Mouse (Mus musculus): ENCODE results near the gene Cox6b2. TPM values are rescaled to one million over a fixed set of nuclear protein-coding genes. Genes with fewer than 3 reads are reported as not detected.

Gene Cox6b2
- polyA plus RNA-seq, 1 experiment from 2014 or later, result 32.5 TPM

GRCm38 (mm10) chr7:4732968-4733392, 19.9 kb downstream of the Cox6b2 start:
- no peak for ATAC-seq (ENCODE audit: low FRiP score)
- H3K9me3 ChIP-seq, result no peaks in the 10 kb centered on the region; the same call in 1 of the 2 replicates
- no peak overlapping the region for H3K4me3 ChIP-seq (replicated peaks)
- no peaks in the 10 kb centered on the region for H3K4me1 ChIP-seq
- H3K9ac ChIP-seq, result no peak overlapping the region
- H3K4me2 ChIP-seq, result no peak overlapping the region
- no peaks in the 10 kb centered on the region for H3K36me3 ChIP-seq (replicated peaks)
- H3K27ac ChIP-seq, result no peak overlapping the region
- WGBS, result 74% methylated on average over 6 of the region's 6 CpGs
- H3K27me3 ChIP-seq, result 0 out of 2 replicates have a peak, but pooled peaks cover 2% of the 10 kb centered on the region

- no peaks in the 10 kb centered on the region; the same call in 1 of the 2 replicates for H3K9me3 ChIP-seq
- 0 out of 2 replicates have a peak, but pooled peaks cover 2% of the 10 kb centered on the region for H3K27me3 ChIP-seq
- no peak overlapping the region for H3K4me3 ChIP-seq (replicated peaks)
- no peak for ATAC-seq (ENCODE audit: low FRiP score)
- H3K36me3 ChIP-seq (replicated peaks), result no peaks in the 10 kb centered on the region
- H3K4me1 ChIP-seq, result no peaks in the 10 kb centered on the region
- 87% methylated on average over 5 of the region's 5 CpGs for WGBS
- no peak overlapping the region for H3K9ac ChIP-seq
- H3K4me2 ChIP-seq, result no peak overlapping the region
- no peak overlapping the region for H3K27ac ChIP-seq
These were observed 21.8 kb downstream of the Cox6b2 start for GRCm38 (mm10) chr7:4731090-4731489.

- Histone ChIP-seq H3K9me3 (no peaks in the 10 kb centered on the region; the same call in 1 of the 2 replicates), H3K4me3 (replicated peaks) (no peak within 1 kb of the TSS), H3K4me2 (no peak within 1 kb of the TSS), H3K9ac (no peak within 1 kb of the TSS; the same call in 1 of the 2 replicates), H3K4me1 (no peaks in the 10 kb centered on the region; the same call in 1 of the 2 replicates), H3K27me3 (no peaks in the 10 kb centered on the region), H3K27ac (no peak within 1 kb of the TSS), H3K36me3 (replicated peaks) (no peaks in the 10 kb centered on the region)
- no peak for ATAC-seq (ENCODE audit: low FRiP score)
- WGBS, result 88% methylated on average over 7 of the region's 7 CpGs
These were observed 27.7 kb downstream of the Cox6b2 start, which contains the start of gene Tmem150b for GRCm38 (mm10) chr7:4725169-4725568. TSS of gene Tmem150b (minus strand) at chr7:4725249.

- Histone ChIP-seq H3K27ac (no peak overlapping the region), H3K36me3 (replicated peaks) (no peaks in the 10 kb centered on the region), H3K4me3 (replicated peaks) (no peak overlapping the region), H3K27me3 (no peaks in the 10 kb centered on the region), H3K4me2 (no peak overlapping the region), H3K9me3 (no peaks in the 10 kb centered on the region), H3K4me1 (no peaks in the 10 kb centered on the region; the same call in 1 of the 2 replicates), H3K9ac (no peak overlapping the region; the same call in 1 of the 2 replicates)
- ATAC-seq (ENCODE audit: low FRiP score), result no peak
- WGBS, result 98% methylated on average over 3 of the region's 3 CpGs
These were observed 28.5 kb downstream of the Cox6b2 start for GRCm38 (mm10) chr7:4724359-4724758.

GRCm38 (mm10) chr7:4723508-4723907, 29.4 kb downstream of the Cox6b2 start:
- WGBS, result 35% methylated on average over 12 of the region's 12 CpGs
- Histone ChIP-seq H3K27ac (no peak overlapping the region), H3K27me3 (no peaks in the 10 kb centered on the region), H3K9me3 (no peaks in the 10 kb centered on the region), H3K4me3 (replicated peaks) (0 out of 2 replicates have a peak overlapping the region, but pooled peaks have one; percentile 22), H3K36me3 (replicated peaks) (no peaks in the 10 kb centered on the region), H3K4me1 (no peaks in the 10 kb centered on the region; the same call in 1 of the 2 replicates), H3K9ac (peak overlapping the region; percentile 30; the same call in 1 of the 2 replicates), H3K4me2 (peak overlapping the region; percentile 51)
- ATAC-seq (ENCODE audit: low FRiP score), result 0 out of 2 replicates have a peak, but pooled peaks have one; percentile 27

GRCm38 (mm10) chr7:4719276-4719675, 33.6 kb downstream of the Cox6b2 start:
- no peak for ATAC-seq (ENCODE audit: low FRiP score)
- 91% methylated on average over 3 of the region's 3 CpGs for WGBS
- no peaks in the 10 kb centered on the region for H3K27me3 ChIP-seq

GRCm38 (mm10) chr7:4716955-4717354, 35.9 kb downstream of the Cox6b2 start:
- 77% methylated on average over 6 of the region's 6 CpGs for WGBS
- no peak for ATAC-seq (ENCODE audit: low FRiP score)
- H3K36me3 ChIP-seq (replicated peaks), result peaks cover 52% of the 10 kb centered on the region

More at GRCm38 (mm10) chr7:4719276-4719675, 33.6 kb downstream of the Cox6b2 start:
- H3K4me3 ChIP-seq (replicated peaks), result no peak overlapping the region
- no peak overlapping the region for H3K27ac ChIP-seq
- H3K36me3 ChIP-seq (replicated peaks), result peaks cover 29% of the 10 kb centered on the region
- H3K4me1 ChIP-seq, result no peaks in the 10 kb centered on the region; the same call in 1 of the 2 replicates
- H3K4me2 ChIP-seq, result no peak overlapping the region
- H3K9me3 ChIP-seq, result no peaks in the 10 kb centered on the region
- no peak overlapping the region for H3K9ac ChIP-seq

GRCm38 (mm10) chr7:4712594-4712993, 40.3 kb downstream of the Cox6b2 start:
- Histone ChIP-seq H3K27me3 (no peaks in the 10 kb centered on the region), H3K4me3 (replicated peaks) (no peak overlapping the region), H3K4me1 (no peaks in the 10 kb centered on the region), H3K36me3 (replicated peaks) (peaks cover 93% of the 10 kb centered on the region), H3K4me2 (no peak overlapping the region), H3K27ac (no peak overlapping the region), H3K9ac (no peak overlapping the region), H3K9me3 (no peaks in the 10 kb centered on the region)
- no peak for ATAC-seq (ENCODE audit: low FRiP score)
- WGBS, result 81% methylated on average over 3 of the region's 3 CpGs

More at GRCm38 (mm10) chr7:4716955-4717354, 35.9 kb downstream of the Cox6b2 start:
- Histone ChIP-seq H3K9ac (no peak overlapping the region), H3K4me3 (replicated peaks) (no peak overlapping the region), H3K4me1 (no peaks in the 10 kb centered on the region), H3K27ac (no peak overlapping the region), H3K9me3 (no peaks in the 10 kb centered on the region), H3K27me3 (no peaks in the 10 kb centered on the region), H3K4me2 (no peak overlapping the region)

- Histone ChIP-seq H3K36me3 (replicated peaks) (peaks cover 92% of the 10 kb centered on the region), H3K4me2 (no peak overlapping the region), H3K4me3 (replicated peaks) (no peak overlapping the region), H3K27me3 (no peaks in the 10 kb centered on the region), H3K4me1 (peaks cover 8% of the 10 kb centered on the region; the same call in 1 of the 2 replicates), H3K27ac (no peak overlapping the region), H3K9ac (no peak overlapping the region), H3K9me3 (no peaks in the 10 kb centered on the region)
- no peak for ATAC-seq (ENCODE audit: low FRiP score)
- 31% methylated on average over 18 of the region's 18 CpGs for WGBS
These were observed 47.8 kb downstream of the Cox6b2 start for GRCm38 (mm10) chr7:4705098-4705497.

GRCm38 (mm10) chr7:4703195-4703594, 49.7 kb downstream of the Cox6b2 start:
- Histone ChIP-seq H3K9me3 (no peaks in the 10 kb centered on the region), H3K4me2 (no peak overlapping the region), H3K27me3 (no peaks in the 10 kb centered on the region), H3K27ac (no peak overlapping the region), H3K36me3 (replicated peaks) (peaks cover 91% of the 10 kb centered on the region), H3K4me3 (replicated peaks) (no peak overlapping the region), H3K4me1 (peaks cover 8% of the 10 kb centered on the region; the same call in 1 of the 2 replicates), H3K9ac (no peak overlapping the region)
- no peak for ATAC-seq (ENCODE audit: low FRiP score)
- 91% methylated on average over 7 of the region's 7 CpGs for WGBS

GRCm38 (mm10) chr7:4702334-4702733, 50.6 kb downstream of the Cox6b2 start:
- H3K27ac ChIP-seq, result no peak overlapping the region
- no peak overlapping the region for H3K9ac ChIP-seq
- 50% methylated on average over 8 of the region's 8 CpGs for WGBS
- H3K4me3 ChIP-seq (replicated peaks), result no peak overlapping the region
- peaks cover 90% of the 10 kb centered on the region for H3K36me3 ChIP-seq (replicated peaks)
- 0 out of 2 replicates have a peak, but pooled peaks have one; percentile 20 for ATAC-seq (ENCODE audit: low FRiP score)
- H3K9me3 ChIP-seq, result no peaks in the 10 kb centered on the region
- H3K27me3 ChIP-seq, result no peaks in the 10 kb centered on the region
- peaks cover 8% of the 10 kb centered on the region; the same call in 1 of the 2 replicates for H3K4me1 ChIP-seq
- H3K4me2 ChIP-seq, result no peak overlapping the region
